Mouse (Mus musculus) kidney, postnatal 25 days (tissue): ENCODE measurements at regions not wholly inside any gene's neighbourhood (a gene's known extent, or its start where the extent isn't known, plus 50 kb on each side); places are given as distances from the start of the nearest gene placed in this dataset.

Source experiments
- DNase-seq, 2 experiments: peaks; one replicate each; pipeline ENCODE4 v3.0.0; 2021; ENCODE audit warnings: mixed read lengths in 2 of 2

DNA sequence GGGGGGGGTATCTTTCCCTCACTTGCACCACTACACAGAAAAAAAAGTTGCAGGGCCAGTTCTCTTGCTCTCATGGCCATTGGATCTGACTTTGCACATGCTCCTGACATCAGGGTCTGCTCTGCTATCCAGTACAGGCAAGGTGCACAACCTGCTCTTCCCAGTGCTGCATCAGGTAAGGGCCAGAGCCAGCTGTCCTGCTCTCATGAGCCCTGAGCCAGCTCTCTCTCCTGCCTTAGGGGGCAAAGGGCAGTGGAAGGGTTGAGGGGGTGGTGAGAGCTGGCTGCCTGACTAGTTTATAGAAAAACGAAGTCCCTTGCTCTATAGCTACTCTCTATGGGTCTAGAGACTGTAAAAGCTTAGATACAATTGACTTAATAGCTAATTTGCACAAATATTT, 927.6 kb downstream of the Rab28 start:
- no peak for DNase-seq

DNA sequence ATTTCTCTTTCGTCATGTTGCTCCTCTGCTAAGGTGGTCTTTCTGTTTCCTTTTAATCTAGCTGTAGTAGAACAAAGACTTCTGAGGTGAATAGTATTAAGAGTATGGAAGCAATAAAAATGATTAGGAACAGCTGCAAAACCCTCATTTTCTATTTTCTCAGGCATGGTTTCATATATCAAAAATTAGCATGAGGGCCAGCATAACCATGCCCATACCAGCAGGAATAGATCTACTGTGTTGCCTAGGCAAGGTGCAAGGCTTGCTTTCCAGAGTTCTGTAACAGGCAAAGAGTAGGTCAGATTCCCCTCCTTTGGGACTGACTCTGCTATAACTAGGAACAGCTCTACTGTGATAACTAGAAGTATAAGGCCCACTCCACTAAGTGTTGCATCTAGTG, 928.1 kb downstream of the Rab28 start:
- no peak for DNase-seq

DNA sequence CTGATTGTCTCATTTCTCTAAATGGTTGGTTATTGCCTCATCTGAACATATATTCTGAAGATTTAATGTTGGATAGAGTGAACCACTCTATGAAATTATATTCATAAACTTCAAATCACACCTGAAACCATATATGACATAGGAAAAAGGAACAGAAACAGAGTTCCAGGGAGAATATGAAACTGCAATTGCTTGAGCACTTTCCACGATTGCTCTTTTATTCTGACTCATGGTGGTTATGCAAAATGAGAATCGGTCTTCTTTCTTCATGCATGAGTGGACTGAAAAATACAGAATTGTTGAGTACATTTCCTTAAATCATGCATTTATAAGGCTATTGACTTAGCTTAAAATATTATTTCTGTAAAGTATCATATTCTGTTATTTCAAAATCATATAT, 932.1 kb downstream of the Rab28 start:
- DNase-seq, result no peak

DNA sequence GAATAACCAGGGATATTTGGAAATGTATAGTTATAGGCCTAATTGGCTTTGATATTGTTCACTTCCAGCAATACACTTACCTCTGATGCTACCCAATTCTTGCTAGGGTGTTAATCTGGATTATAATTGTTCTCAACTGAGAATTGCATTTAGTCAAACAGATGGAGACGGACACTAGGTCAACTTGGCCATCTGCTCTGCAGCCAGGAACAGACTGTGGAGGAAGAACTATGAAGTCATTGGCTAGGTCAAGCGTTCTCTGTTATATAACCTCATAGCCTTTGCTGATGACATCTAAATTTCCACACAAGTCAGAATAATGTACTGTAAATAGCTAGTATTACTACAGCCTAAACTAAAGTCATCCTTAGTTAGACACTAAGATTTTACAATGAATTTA, 947.7 kb downstream of the Rab28 start:
- DNase-seq, result no peak

DNA sequence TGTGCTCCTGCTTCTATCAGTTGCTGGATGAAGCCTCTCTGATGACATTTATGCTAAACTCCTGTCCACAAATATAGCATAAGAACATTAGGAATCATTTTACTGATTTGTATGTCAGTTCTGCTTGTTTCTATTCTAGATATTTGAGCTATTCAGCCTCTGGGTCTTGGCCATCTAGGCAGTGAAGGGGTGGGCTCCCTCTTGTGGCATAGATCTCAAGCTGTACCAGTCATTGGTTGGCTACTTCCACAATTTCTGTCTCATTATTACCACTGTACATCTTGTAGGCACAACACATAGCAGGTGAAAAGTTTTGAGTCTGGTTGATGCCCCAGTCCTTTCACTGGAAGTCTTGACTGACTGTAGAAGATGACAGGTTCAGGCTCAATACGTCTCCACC, 957.9 kb downstream of the Rab28 start:
- DNase-seq, result no peak

DNA sequence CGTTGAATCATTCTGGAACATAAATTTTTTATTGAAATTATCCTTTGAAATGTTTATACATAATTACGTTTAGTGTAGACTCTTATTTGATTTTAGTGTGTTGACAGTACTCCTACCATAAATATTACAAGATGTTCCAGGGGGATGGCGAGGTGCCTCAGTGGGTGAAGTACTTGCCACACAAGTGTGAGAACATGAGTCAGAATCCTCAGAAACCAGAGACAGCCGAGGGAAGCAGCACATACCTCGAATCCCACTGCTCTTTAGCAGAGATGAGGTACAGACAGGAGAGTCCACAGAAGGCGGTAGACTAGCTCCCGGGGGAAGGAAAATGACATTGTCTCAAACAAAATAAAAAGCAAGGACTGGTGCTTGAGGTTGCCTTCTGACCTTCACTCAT, 972.3 kb downstream of the Rab28 start:
- no peak for DNase-seq

DNA sequence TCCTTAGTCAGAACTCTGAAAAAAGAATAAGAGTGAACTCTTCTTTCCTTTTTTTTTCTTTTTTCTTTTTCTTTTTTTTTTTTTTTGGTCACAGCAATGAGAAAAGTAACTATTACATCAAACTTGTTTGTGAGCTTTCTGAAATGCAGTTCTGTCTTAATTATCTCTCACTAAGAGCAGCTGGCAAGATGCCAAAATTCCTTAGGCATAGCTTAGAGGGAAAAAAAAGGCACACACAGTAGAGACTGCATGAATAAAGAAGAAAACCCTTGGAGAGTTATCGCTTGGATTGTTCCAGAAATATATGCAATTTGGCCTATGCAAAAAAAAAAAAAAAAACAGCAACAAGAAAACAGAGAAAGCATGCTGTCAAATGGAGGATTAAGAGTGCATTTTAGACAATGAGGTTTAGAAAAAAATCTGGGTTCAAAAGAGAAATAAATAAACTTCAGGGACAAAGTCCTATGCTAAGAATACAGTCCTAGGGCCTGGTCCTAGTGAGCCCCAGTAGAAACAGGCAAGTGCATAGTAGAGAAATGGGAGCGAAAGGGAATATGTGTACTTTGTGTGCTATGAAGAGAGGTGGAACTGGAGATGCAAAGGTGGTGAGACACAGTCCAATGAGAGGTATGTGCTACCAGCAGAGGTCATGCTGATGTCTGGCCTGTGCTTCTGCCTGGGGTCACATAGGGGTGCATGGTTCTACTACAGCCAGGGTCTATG, 974.0 kb downstream of the Rab28 start:
- peak in 1 of 2 experiments; percentile 40 for DNase-seq

DNA sequence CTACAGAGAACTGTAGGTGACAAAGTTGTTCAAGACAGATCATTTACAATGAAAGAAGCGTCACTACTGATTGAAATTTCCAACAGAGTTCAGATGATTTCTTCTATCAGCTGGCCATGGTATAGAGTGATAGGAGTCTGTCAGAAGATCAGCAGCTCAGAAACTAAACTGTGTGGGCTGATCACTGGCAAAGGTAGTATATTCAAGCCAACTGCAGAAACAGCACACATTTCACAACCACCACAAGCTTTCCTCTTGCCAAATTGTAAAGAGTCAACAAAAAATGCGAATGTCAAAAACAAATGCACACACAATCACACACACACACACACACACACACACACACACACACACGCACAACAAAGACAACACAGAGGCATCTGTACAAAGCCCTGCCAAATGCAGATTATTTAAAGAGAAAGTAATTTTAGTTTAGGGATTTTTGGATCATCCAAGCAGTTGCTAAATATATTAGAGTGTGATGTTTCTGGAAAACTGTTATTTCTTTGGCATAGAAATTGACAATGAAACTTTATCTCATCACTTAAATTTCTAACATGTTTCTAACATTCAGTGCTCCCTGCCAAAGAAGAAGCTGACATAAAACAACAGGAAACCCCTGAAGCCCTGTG, 959.3 kb upstream of the Hs3st1 start:
- no peak for DNase-seq

DNA sequence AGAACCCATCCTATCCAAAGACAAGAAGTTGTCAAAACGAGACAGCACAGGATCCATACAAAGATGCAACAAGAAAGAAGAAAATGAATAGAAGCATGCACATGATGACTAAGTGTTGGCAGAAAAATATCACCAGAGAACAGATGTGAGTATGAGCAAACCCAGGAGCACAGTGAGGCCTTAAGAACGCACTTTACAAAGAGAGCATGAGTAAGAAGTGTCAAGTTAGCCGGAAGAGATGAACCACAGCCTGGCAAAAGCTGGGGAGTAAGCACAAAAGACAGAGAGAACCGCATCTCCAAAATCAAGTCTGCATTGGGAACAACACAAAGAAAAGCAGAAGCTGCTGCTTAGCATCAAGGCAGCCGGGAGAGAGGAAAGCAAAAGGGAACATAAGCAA, 946.4 kb upstream of the Hs3st1 start:
- DNase-seq, result no peak

DNA sequence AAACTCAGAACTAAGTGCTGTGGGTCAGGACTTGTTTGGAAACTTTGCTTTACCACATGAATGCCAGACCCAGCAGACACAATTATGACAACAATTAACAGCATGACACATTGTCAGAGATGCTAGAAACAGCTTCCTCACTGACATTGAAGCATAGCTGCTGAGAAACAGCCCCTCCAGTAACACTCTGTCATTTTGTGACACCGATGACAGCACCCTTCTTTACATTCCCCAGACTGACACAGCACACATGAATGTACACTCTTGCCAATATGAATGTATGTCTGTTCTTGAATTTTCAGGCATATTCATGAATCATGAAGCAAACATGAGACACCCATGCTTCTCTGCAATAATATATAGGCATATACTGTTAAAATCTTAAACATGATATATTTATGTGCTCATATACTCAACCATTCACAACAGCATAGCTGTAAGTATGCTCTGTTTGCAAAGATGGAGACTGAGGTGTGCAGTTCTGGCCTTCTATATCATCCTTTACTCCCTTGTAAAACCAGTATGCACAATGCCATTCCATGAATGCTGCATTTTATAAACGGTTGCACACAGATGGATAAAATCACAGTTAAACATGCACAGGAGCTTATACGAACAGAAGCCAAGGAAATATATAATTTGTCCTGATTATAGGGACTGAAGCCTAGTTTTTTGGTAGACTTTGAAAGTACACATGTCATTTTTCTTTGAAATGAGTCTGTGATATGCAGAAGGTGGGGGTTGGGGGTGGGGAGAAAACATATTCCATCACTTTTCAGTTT, 942.4 kb upstream of the Hs3st1 start:
- DNase-seq, result no peak
